Mouse (Mus musculus) limb, embryonic 15.5 days (tissue): Measurements from ENCODE around the gene Slc8b1. TPM values are rescaled to one million over a fixed set of nuclear protein-coding genes. Genes with fewer than 3 reads are reported as not detected.

Experiments
- polyA plus RNA-seq: library from polyadenylated mRNA; unstranded; fragments of >200 nt; fragmentation: Nextera tagmentation; extraction: Ambion mirVana; gene quantifications from 2 replicates; pipeline ENCODE4 v1.2.1, GENCODE M21; 2015

The Slc8b1 gene
- polyA plus RNA-seq, 1 experiment from 2014 or later, result 12.0 TPM

Other genes starting within 250 kb of the Slc8b1 start
- not detected in 2 replicates for gene Lhx5, start 79.5 kb upstream of the Slc8b1 start, polyA plus RNA-seq
- gene Sdsl, start 38.4 kb upstream of the Slc8b1 start, polyA plus RNA-seq, result 0.57 and 0.95 TPM in 2 replicates
- gene Sds, start 34.6 kb upstream of the Slc8b1 start, polyA plus RNA-seq, result 0.24 TPM in 1 of 2 replicates, not detected in the other
- gene Plbd2, start 7.5 kb upstream of the Slc8b1 start, polyA plus RNA-seq, result 58.9 and 63.4 TPM in 2 replicates
- gene Tpcn1, start 77.5 kb downstream of the Slc8b1 start, polyA plus RNA-seq, result 25.4 and 25.8 TPM in 2 replicates
- gene Iqcd, start 77.8 kb downstream of the Slc8b1 start, polyA plus RNA-seq, result 0.38 TPM in 2 replicates
- 13.8 TPM in 2 replicates for gene Rita1, start 101.4 kb downstream of the Slc8b1 start, polyA plus RNA-seq
- gene Ddx54, start 101.6 kb downstream of the Slc8b1 start, polyA plus RNA-seq, result 39.4 and 41.7 TPM in 2 replicates
- not detected in 2 replicates for gene Cfap73, start 123.1 kb downstream of the Slc8b1 start, polyA plus RNA-seq
- gene Rasal1, start 137.6 kb downstream of the Slc8b1 start, polyA plus RNA-seq, result 0.43 and 0.49 TPM in 2 replicates
- gene Dtx1, start 200.8 kb downstream of the Slc8b1 start, polyA plus RNA-seq, result 2.7 and 4.0 TPM in 2 replicates
- gene Oas2, start 238.7 kb downstream of the Slc8b1 start, polyA plus RNA-seq, result 0.32 and 0.44 TPM in 2 replicates